Mouse (Mus musculus) hematopoietic multipotent progenitor cell, adult 10-12 weeks (in vitro differentiated cells): ENCODE measurements around the gene Ift22. TPM values are rescaled to one million over a fixed set of nuclear protein-coding genes. Genes with fewer than 3 reads are reported as not detected.

Experiments used
- polyA plus RNA-seq: library from polyadenylated mRNA; stranded (reverse); fragments of >175 nt; gene quantifications from 2 replicates; pipeline ENCODE4 v1.2.3, GENCODE M21; 2012; ENCODE audit warnings: low replicate concordance

Gene Ift22
- polyA plus RNA-seq, result 1.7 and 10.7 TPM in 2 replicates

GRCm38 (mm10) chr5:136907991-136908857 is at the start of gene Ift22:
Ift22 (plus strand) TSS chr5:136908150.

GRCm38 (mm10) chr5:136882788-136883439 is 25.0 kb upstream of the Ift22 start, which contains the start of gene Col26a1:
Col26a1 (minus strand) TSS chr5:136883209.

GRCm38 (mm10) chr5:136953015-136953414 is 45.1 kb downstream of the Ift22 start, which contains the start of gene Fis1:
Fis1 (plus strand) TSS chr5:136953275.

Other genes with a start within 250 kb of the Ift22 start
- gene Myl10, start 215.0 kb upstream of the Ift22 start, polyA plus RNA-seq, result not detected in 2 replicates
- 0.04 TPM in 1 of 2 replicates, not detected in the other for gene Col26a1, start 24.9 kb upstream of the Ift22 start, polyA plus RNA-seq
- gene Fis1, start 45.1 kb downstream of the Ift22 start, polyA plus RNA-seq, result 756 and 1,463 TPM in 2 replicates
- 0.33 and 0.47 TPM in 2 replicates for gene Cldn15, start 58.5 kb downstream of the Ift22 start, polyA plus RNA-seq
- gene Plod3, start 78.9 kb downstream of the Ift22 start, polyA plus RNA-seq, result 45.6 and 123 TPM in 2 replicates
- gene Znhit1, start 79.9 kb downstream of the Ift22 start, polyA plus RNA-seq, result 92.1 and 134 TPM in 2 replicates
- gene Vgf, start 118.2 kb downstream of the Ift22 start, polyA plus RNA-seq, result not detected in 2 replicates
- 43.9 and 74.6 TPM in 2 replicates for gene Ap1s1, start 138.0 kb downstream of the Ift22 start, polyA plus RNA-seq
- not detected in 2 replicates for gene Serpine1, start 164.1 kb downstream of the Ift22 start, polyA plus RNA-seq
- gene Trim56, start 208.1 kb downstream of the Ift22 start, polyA plus RNA-seq, result 24.2 and 63.5 TPM in 2 replicates
- not detected in 2 replicates for gene Muc3, start 241.2 kb downstream of the Ift22 start, polyA plus RNA-seq